Mouse (Mus musculus) liver, postnatal 0 days (tissue): Measurements from ENCODE around the gene Bpifb1.

Source experiments
- CTCF ChIP-seq: sonication (generic); IDR thresholded peaks from 2 replicates; pipeline ENCODE4 v1.5.1; 2016; ENCODE audit warnings: antibody characterized with exemption, low read depth
- EP300 ChIP-seq: IDR thresholded peaks from 2 replicates; pipeline ENCODE4 v1.6.1; 2016; ENCODE audit warnings: antibody characterized with exemption, low read depth, mild to moderate bottlenecking

DNA sequence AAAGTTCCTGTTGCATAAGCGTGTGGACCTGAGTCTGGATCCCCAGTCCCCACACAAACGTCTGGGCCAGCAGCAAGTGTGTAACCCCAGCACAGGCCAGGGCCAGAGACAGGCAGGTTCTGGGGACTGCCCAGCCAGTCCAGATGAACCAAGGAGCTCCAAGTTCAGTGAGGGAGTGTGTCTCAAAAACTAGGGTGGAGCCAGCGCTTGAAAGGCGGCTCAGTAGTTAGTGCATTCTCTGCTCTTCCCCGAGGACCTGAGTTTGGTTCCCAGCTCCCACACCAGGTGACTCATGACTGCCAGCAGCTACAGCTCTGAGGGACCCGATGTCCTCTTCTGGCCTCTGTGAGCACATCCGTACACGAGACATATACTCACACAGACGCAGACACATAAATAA is 6.4 kb downstream of the Bpifb1 start:
- TF ChIP-seq EP300 (no peak), CTCF (no peak)
